In genomic region chr12:41773961-41774360, GRCm38 (mm10) we compare ENCODE assay signal across 20 mouse cellular contexts.
DNase-seq lines count a peak whose midpoint lies in the region; ATAC-seq and TF ChIP-seq lines count a peak whose summit lies in the region.
"Had no signal": no experiment of that assay in that cellular context is flagged by ENCODE, and none has a peak within 500 bp of the region (broad histone marks: within the 10 kb centered on the region; RNA-seq: fewer than 3 reads in every experiment).

No protein-coding gene starts in this region.

- no peaks in the 10 kb centered on the region for H3K36me3 ChIP-seq in heart, embryonic 14.5 days (ENCODE audit: control insufficient read depth, insufficient read depth, low read length)
- no peaks in the 10 kb centered on the region for H3K36me3 ChIP-seq in neural tube, embryonic 13.5 days
- H3K36me3 ChIP-seq in neural tube, embryonic 15.5 days: no peaks in the 10 kb centered on the region
- H3K36me3 ChIP-seq in MEL (ENCODE audit: control insufficient read depth in 1 of 2, insufficient read depth in 2 of 2, low read length in 2 of 2): peaks cover 0 to 10% of the 10 kb centered on the region in 2 experiments; a peak in 2 of 4 replicates
- no peaks in the 10 kb centered on the region for H3K36me3 ChIP-seq in heart, embryonic 12.5 days
- H3K36me3 ChIP-seq: embryonic facial prominence, embryonic 13.5 days; forebrain, embryonic 15.5 days had no signal

- no peak for TF ChIP-seq CTCF in MEL (IDR thresholded peaks at IDR 0.05 in 2 of 3, conservative IDR thresholded peaks at IDR 0.05 in 1 of 3; ENCODE audit: control insufficient read depth in 1 of 3, insufficient read depth in 1 of 3, low read depth in 2 of 3, low read length in 3 of 3, poor library complexity in 1 of 3, severe bottlenecking in 1 of 3)

- H3K4me1 ChIP-seq in heart, embryonic 14.5 days (ENCODE audit: control insufficient read depth in 2 of 2, insufficient read depth in 2 of 2, low read length in 2 of 2): peaks cover 0 to 2% of the 10 kb centered on the region in 2 experiments; a peak in 1 of 4 replicates
- peaks cover 6% of the 10 kb centered on the region; the same call in 1 of the 2 replicates for H3K4me1 ChIP-seq in neural tube, embryonic 13.5 days (replicated peaks)
- H3K4me1 ChIP-seq in neural tube, embryonic 15.5 days: no peaks in the 10 kb centered on the region
- H3K4me1 ChIP-seq in MEL (ENCODE audit: control insufficient read depth in 1 of 2, insufficient read depth in 2 of 2, low read length in 2 of 2): peaks cover 0 to 3% of the 10 kb centered on the region in 2 experiments; a peak in 1 of 4 replicates
- H3K4me1 ChIP-seq in heart, embryonic 12.5 days (replicated peaks): 0 out of 2 replicates have a peak, but pooled peaks cover 4% of the 10 kb centered on the region
- H3K4me1 ChIP-seq: embryonic facial prominence, embryonic 13.5 days; forebrain, embryonic 13.5 days; forebrain, embryonic 15.5 days had no signal

- H3K9me3 ChIP-seq in heart, embryonic 14.5 days (ENCODE audit: control insufficient read depth, low read length): no peaks in the 10 kb centered on the region
- H3K9me3 ChIP-seq in neural tube, embryonic 13.5 days: no peaks in the 10 kb centered on the region
- no peaks in the 10 kb centered on the region for H3K9me3 ChIP-seq in neural tube, embryonic 15.5 days (replicated peaks)
- H3K9me3 ChIP-seq in MEL (replicated peaks; ENCODE audit: insufficient read depth, low read length): no peaks in the 10 kb centered on the region
- H3K9me3 ChIP-seq in heart, embryonic 12.5 days (replicated peaks): no peaks in the 10 kb centered on the region
- H3K9me3 ChIP-seq: embryonic facial prominence, embryonic 13.5 days; forebrain, embryonic 13.5 days; forebrain, embryonic 15.5 days had no signal

- no peak for TF ChIP-seq RAD21 in MEL (IDR thresholded peaks at IDR 0.05; ENCODE audit: low read depth, low read length)

- TF ChIP-seq POLR2A in MEL (IDR thresholded peaks at IDR 0.05; ENCODE audit: control insufficient read depth in 1 of 2, insufficient read depth in 1 of 2, low read depth in 1 of 2, low read length in 2 of 2, poor library complexity in 1 of 2): no peak

- no peaks in the 10 kb centered on the region for H3K79me2 ChIP-seq in MEL (ENCODE audit: control insufficient read depth, insufficient read depth, low read length, poor library complexity)

- DNase-seq in heart, postnatal 4 days: no peak
- peak; percentile 58 for DNase-seq in MEL (ENCODE audit: low read depth, low spot score)
- DNase-seq in adrenal gland, adult (ENCODE audit: inconsistent age in 2 of 2, low spot score in 1 of 2): no peak
- DNase-seq: adrenal gland, adult 2 months; adrenal gland, postnatal 10 days; adrenal gland, postnatal 25 days; cerebellum, adult 11 months; cerebellum, adult 18-20 months; cerebellum, adult 8-10 months; cerebellum, postnatal 36 days had no signal

- no peak overlapping the region for H3K4me3 ChIP-seq in heart, embryonic 14.5 days (ENCODE audit: control insufficient read depth in 1 of 2, insufficient read depth in 1 of 2, low read depth in 1 of 2, low read length in 2 of 2)
- H3K4me3 ChIP-seq in neural tube, embryonic 13.5 days: no peak overlapping the region
- no peak overlapping the region for H3K4me3 ChIP-seq in neural tube, embryonic 15.5 days (replicated peaks)
- H3K4me3 ChIP-seq in MEL (ENCODE audit: control insufficient read depth in 1 of 2, insufficient read depth in 1 of 2, low read depth in 2 of 2, low read length in 2 of 2): no peak overlapping the region
- no peak overlapping the region for H3K4me3 ChIP-seq in heart, embryonic 12.5 days
- H3K4me3 ChIP-seq: embryonic facial prominence, embryonic 13.5 days; forebrain, embryonic 13.5 days; forebrain, embryonic 15.5 days had no signal

- H3K9ac ChIP-seq in heart, embryonic 14.5 days (ENCODE audit: low read length): no peak overlapping the region
- no peak overlapping the region for H3K9ac ChIP-seq in neural tube, embryonic 13.5 days
- no peak overlapping the region for H3K9ac ChIP-seq in neural tube, embryonic 15.5 days (replicated peaks)
- no peak overlapping the region for H3K9ac ChIP-seq in MEL (ENCODE audit: control insufficient read depth, low read depth, low read length, poor library complexity, severe bottlenecking)
- no peak overlapping the region for H3K9ac ChIP-seq in heart, embryonic 12.5 days
- H3K9ac ChIP-seq: embryonic facial prominence, embryonic 13.5 days; forebrain, embryonic 13.5 days; forebrain, embryonic 15.5 days; forebrain, postnatal 0 days had no signal

- no peak overlapping the region for H3K4me2 ChIP-seq in heart, embryonic 14.5 days (ENCODE audit: low read length)
- H3K4me2 ChIP-seq in neural tube, embryonic 13.5 days: no peak overlapping the region
- no peak overlapping the region for H3K4me2 ChIP-seq in neural tube, embryonic 15.5 days
- no peak overlapping the region for H3K4me2 ChIP-seq in heart, embryonic 12.5 days
- H3K4me2 ChIP-seq: embryonic facial prominence, embryonic 13.5 days; forebrain, embryonic 13.5 days; forebrain, embryonic 15.5 days had no signal

- H3K27me3 ChIP-seq in heart, embryonic 14.5 days (ENCODE audit: control insufficient read depth, insufficient read depth, low read length): no peaks in the 10 kb centered on the region
- no peaks in the 10 kb centered on the region for H3K27me3 ChIP-seq in neural tube, embryonic 13.5 days
- no peaks in the 10 kb centered on the region for H3K27me3 ChIP-seq in neural tube, embryonic 15.5 days (replicated peaks)
- H3K27me3 ChIP-seq in MEL (ENCODE audit: control insufficient read depth in 1 of 2, insufficient read depth in 2 of 2, low read length in 2 of 2): no peaks in the 10 kb centered on the region
- H3K27me3 ChIP-seq in heart, embryonic 12.5 days (replicated peaks): no peaks in the 10 kb centered on the region
- H3K27me3 ChIP-seq: embryonic facial prominence, embryonic 13.5 days; forebrain, embryonic 13.5 days; forebrain, embryonic 15.5 days; Patski had no signal

- H3K27ac ChIP-seq in heart, embryonic 14.5 days (replicated peaks in 1 of 2; ENCODE audit: control insufficient read depth in 1 of 2, insufficient read depth in 1 of 2, low read depth in 2 of 2, low read length in 2 of 2): no peak overlapping the region
- peak overlapping the region; percentile 46 for H3K27ac ChIP-seq in neural tube, embryonic 13.5 days (replicated peaks)
- no peak overlapping the region for H3K27ac ChIP-seq in neural tube, embryonic 15.5 days (replicated peaks)
- no peak overlapping the region for H3K27ac ChIP-seq in MEL (ENCODE audit: control insufficient read depth, low read depth, low read length)
- no peak overlapping the region for H3K27ac ChIP-seq in heart, embryonic 12.5 days (ENCODE audit: poor library complexity, severe bottlenecking)
- H3K27ac ChIP-seq: embryonic facial prominence, embryonic 13.5 days; forebrain, embryonic 13.5 days had no signal

- peak in 1 of 2 experiments; percentile 57; a peak in 1 of 4 replicates for TF ChIP-seq EP300 in MEL (IDR thresholded peaks at IDR 0.05; ENCODE audit: low read depth in 1 of 2, low read length in 2 of 2)

- 0 out of 2 replicates have a peak, but pooled peaks have one; percentile 17 for ATAC-seq in heart, embryonic 14.5 days (ENCODE audit: insufficient number of reproducible peaks, insufficient read depth, low FRiP score, low read depth)
- no peak for ATAC-seq in neural tube, embryonic 13.5 days (ENCODE audit: low read depth)
- ATAC-seq in neural tube, embryonic 15.5 days (ENCODE audit: low FRiP score): no peak
- ATAC-seq in heart, embryonic 12.5 days (ENCODE audit: insufficient number of reproducible peaks, low FRiP score): no peak
- ATAC-seq: activated CD4-positive, CD25-positive, alpha-beta regulatory T cell, adult 4 months; forebrain, postnatal 0 days; Patski had no signal

- WGBS in heart, embryonic 14.5 days: 15% methylated on average over 3 of the region's 3 CpGs
- 82% methylated on average over 3 of the region's 3 CpGs for WGBS in neural tube, embryonic 13.5 days
- 73% methylated on average over 3 of the region's 3 CpGs for WGBS in neural tube, embryonic 15.5 days
- 16% methylated on average over 3 of the region's 3 CpGs for WGBS in heart, embryonic 12.5 days

TF ChIP-seq in MEL, 35 proteins besides CTCF, POLR2A, EP300 and RAD21:
- TF ChIP-seq TCF12 (IDR thresholded peaks at IDR 0.05; ENCODE audit: low read depth, low read length) (0 out of 2 replicates have a peak, but pooled peaks have one; percentile 3), GATA1 (IDR thresholded peaks at IDR 0.05; ENCODE audit: low read depth, low read length) (peak; percentile 67), BHLHE40 (IDR thresholded peaks at IDR 0.05; ENCODE audit: borderline replicate concordance, low read depth, low read length) (no peak)
